Mouse (Mus musculus) layer of hippocampus, adult 8-10 months (tissue): Measurements from ENCODE around the gene Tas1r2. TPM values are rescaled to one million over a fixed set of nuclear protein-coding genes. Genes with fewer than 3 reads are reported as not detected.

Experiments
- DNase-seq, 2 experiments: peaks; one replicate each; pipeline ENCODE4 v3.0.0; 2022; ENCODE audit warnings: low spot score in 2 of 2
- total RNA-seq, 4 experiments: library from RNA; stranded (reverse); gene quantifications; 2 replicates each; pipeline ENCODE4 v1.2.4; 2022

The Tas1r2 gene
- total RNA-seq, result not detected

DNA sequence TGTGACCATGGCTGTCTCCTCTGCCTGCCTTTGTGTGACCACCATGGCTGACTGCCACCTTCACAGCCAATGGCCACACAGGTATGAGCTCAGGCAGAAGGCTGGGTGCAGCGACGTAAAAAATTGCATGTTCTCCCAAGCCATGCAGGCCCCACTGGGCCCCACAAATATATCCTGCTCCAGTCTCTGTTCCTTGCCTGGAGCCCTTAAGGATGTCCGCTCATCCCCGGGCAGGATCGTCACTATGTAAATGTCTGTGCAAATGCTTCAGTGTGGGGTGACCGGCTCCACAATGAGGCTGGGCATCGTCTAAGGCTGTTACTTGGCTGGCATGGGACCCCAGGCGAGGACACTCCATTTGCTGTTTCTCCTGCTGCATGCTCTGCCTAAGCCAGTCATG, at the start of gene Tas1r2:
Gene Tas1r2, plus strand, starts transcription at position 301 of the 400 bp plus-strand sequence.
- DNase-seq, result no peak

DNA sequence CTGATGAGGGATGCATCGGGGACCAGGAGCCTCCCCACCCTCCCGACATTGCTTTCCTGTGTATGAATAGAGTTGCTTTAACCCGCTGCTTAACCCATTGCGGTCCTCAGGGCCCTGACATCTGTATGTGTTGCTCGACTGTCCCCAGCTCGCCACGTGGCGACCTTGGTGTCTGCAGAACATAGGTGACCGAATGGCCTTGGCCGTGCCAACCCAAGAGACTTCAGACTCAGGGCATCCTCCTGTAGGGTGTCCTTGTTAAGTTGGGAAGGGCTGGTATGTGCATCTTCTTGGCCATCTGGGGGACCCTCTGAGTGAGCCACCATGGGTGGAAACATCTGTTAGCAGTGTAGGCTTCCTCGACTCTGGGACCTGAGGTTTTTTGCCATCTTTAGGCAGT, 48.1 kb upstream of the Tas1r2 start:
- DNase-seq, result no peak

DNA sequence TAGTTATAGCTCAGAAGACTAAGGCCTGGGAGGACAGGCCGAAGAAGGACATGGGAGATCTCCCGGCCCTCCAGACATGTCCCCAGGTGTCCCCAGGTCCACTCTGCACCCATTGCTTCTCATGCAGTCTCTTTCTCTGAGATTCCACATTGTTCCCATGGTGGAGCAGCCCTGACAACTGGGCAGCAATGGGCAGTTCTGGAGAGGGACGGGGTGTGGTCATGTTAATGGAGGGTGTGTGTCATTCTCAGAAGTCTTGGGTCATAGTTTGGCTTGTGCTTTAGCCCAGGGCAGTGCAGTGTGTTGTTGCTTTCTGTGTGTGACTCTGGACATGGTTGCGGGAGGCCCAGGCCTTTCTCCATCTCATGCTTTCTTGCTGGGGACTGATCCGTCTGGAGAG, 46.6 kb upstream of the Tas1r2 start:
- no peak for DNase-seq

DNA sequence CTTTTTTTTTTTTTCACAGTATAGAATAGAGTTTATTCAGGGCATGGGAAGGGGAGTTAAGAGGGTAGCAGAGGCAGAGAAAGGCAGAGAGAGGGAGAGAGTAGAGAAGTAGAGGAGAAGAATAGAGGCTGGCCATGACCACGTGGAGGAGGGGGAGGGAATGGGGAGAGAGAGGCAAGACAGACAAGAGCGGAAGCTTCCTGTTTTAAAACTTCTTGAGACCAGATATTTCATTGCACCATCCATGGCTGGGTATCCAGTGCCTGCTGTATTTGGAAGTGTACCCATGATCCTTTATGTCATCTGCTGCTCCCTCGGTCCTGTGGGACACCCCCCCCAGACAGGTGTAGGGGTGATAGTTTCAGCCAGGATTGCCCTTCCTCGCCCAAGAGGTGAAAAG, 44.4 kb upstream of the Tas1r2 start:
- no peak for DNase-seq

DNA sequence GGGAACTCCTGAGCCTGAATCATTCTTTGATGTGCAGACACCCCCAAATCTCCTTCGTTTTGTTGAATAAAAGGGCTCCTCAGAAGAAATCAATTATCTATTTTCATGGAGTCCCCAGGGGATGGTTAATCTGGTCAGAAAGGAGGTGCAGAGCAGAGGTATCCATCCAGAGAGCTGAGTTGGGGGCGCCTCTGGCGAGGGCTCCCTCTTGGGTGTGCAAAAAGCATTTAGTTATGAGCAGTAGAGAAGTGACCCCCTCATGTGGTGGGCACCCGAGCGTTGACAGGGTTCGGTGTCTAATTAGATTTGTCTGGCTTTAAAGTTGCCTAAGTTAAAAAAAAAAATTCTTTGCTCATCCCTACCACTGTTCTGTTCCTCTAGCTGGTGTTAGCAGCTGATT, 42.4 kb upstream of the Tas1r2 start:
- DNase-seq, result no peak

DNA sequence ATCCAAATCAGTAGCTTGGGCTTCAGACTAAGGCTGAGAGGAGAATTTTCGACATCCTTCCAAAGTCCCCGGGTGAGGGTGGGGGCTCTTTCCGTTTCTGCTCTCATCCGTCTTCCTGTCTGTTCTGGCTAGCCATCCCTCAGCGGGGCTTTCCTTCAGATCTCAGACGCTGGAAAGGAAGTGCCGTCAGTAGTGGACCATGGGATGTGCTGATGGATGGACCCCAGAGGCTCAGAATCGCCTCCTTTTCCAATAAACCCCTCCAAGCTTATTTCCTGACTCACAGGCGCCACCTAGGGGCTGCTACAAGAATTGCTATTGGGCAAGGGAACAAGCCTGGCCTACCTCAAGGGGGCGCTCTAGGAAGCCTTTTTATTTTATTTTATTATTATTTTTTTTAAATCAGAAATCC, 41.8 kb upstream of the Tas1r2 start:
- DNase-seq, result peak; percentile 46 to 75

DNA sequence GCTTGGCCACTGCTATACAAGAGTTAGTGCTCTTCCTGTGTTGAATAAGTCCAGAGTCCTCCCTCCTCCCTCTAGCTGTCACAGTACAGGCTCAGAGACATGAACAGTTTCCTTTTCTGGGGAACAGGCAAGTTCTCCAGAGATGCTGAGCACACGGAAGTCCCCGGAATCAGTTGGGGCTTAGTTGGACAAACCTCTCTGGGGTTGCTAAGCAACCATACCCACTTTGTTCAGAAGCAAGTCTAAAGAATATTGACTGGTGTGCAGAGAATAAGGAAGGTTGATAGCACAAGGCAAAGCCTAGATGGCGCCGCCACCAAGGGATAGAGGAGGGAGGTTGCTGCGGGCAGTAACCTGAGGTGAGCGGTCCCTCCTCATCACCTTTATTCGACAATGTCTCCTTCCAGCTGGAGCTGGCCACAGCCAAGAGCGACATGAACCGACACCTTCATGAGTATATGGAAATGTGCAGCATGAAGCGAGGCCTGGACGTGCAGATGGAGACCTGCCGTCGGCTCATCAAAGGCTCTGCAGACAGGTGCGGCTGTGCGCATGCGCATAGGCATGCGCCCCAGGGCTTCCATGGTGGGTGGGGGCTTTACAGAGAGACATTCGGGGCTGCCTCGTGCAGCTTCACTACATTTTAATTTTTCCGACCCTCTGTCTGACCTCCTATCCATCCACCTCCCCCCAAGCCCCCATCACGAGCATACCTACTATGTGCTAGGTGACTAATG, 38.6 kb upstream of the Tas1r2 start:
- no peak for DNase-seq

DNA sequence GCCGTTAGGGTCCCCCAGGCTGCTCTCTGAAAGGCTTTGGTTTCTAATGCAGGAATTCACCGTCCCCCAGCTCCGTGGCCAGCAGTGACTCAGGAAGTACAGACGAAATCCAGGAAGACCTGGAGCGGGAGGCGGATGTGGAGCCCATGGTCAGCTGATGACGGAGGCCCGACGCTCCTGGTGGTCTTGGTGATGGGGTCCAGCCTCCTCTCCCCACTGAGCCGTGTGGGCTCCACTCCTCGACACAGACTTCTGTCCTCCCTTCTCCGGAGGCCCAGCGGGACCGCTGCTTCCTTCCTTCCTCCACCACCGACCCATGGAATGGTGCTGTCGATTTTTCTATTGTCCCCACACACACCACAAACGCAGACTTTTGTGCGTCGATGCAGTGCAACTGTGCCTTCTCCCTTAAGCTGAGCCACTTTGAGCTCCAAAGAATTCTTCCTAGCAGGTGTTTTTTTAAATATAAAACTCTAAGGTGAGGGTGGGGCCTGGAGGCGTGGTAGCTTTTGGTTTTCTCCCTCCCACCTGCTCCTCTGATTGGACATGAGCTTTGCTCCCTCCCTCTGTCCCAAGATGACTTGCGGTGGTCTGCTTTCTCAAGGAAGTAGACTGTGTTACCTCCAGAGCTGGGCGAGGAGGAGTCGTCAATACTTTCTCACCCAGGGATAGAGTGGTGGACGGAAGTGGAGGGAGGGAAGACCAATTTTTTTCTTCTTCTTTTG, 36.9 kb upstream of the Tas1r2 start:
- no peak for DNase-seq

DNA sequence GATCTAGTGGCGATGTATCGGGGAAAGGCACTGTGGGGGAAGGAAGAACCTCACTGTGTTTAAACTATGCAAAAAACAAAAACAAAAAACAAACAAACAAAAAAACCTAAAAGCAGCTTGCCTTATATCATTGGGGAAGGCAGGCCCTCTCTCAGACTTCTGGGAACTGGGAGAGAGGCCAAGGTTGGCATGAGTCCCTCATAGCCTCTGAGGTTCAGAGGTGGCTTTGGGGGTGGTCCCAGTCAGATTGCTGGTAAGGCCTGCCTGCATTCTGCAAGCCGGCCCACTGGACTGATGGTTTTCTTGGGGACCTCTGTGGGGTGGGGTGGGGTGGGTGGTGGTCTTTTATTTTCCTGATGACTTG, 36.4 kb upstream of the Tas1r2 start:
- DNase-seq, result no peak

DNA sequence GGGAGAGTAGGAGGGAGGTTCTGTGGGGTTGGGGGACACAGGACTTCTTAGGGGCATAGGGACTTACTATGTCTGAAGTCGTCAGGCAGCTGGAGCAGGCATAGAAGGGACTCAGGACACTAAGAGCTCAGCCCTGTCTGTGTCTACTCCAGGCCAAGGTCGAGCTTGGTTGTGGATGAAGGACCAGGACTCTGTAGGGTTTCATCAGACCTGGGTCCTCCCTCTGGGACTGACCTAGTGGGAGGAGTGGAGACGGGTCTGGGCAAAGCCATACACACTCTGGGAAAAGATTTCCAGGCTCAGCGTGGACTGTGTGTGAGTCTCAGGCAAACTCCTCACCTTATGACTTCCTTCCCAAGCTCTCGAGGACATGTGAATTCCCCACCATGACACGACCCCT, 33.6 kb upstream of the Tas1r2 start:
- DNase-seq, result no peak

DNA sequence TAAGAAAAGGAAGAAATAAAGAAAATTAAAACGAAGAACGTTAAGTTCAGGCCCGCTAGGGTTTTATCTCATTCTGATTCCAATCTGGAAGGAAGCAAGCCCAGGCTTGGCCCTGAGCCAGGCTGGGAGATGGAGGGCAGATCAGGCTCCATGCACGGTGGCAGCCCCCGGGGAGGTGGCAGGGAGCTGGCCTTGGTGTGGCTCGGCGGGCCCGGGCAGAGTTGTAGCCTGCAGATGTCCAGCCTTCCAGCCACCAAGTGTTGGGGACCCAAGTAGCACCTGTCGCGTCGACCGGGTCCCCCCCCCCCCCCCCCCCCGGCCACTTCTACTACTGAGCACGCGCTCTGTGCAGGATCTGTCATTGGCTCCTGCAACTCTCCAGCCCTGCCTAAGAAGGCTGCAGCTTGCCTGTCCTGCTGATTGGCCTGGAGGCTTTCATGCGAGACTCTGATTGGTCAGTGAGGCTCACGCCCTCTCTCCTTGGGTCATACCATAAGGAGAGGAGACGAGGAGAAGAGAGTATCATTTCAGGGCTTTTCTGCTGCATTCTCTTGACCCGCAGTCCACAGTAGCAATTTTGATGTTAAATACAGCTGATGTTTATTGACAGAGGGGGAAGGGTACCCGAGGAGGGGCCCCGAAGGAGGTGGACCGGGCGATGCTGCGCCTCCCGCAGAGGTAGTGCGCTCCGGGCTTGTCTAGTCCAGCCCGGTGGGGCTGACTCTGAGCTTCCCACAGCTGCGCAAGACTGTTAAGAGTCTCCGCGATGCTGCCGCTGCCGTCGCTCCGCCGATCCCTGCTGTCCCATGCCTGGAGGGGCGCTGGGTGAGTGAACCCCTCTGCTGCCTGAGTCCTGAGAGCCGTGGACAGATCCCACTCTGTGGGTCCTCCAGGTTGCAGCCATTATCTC, 30.7 kb upstream of the Tas1r2 start, which contains the start of gene Aldh4a1:
Gene Aldh4a1, plus strand, starts transcription at position 494 of the 910 bp plus-strand sequence.
- DNase-seq, result peak; percentile 93 to 97

DNA sequence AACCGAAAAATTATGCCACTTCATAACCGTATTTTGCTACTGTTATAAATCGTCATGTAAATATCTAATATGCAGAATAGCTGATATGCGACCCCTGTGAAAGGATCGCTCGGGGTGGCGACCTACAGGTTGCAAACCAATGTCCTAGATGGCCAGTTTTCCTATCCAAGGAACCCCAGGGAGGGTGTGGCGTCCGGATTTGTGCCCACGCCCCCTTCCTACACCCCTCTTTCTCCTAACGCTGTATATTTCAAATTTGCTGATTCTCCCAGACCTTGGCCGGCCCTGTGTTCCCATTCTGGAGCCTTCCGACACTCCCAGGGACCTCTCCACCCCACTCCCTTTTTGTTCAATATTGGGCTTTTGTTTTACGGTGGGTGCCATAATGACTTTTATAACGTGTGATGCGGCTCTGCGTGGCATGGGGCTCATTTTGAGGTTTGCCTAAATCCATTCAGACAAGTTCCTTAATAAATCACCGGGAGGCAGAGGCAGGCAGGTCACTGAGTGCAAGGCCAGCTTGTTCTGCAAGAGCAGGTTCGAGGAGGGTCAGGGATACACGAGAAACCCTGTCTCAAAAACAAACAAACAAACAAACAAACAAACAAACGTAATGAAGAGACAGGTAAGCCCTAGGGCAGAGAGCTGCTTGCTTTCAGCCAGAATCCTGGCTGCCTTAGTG, 29.8 kb upstream of the Tas1r2 start:
- DNase-seq, result no peak

DNA sequence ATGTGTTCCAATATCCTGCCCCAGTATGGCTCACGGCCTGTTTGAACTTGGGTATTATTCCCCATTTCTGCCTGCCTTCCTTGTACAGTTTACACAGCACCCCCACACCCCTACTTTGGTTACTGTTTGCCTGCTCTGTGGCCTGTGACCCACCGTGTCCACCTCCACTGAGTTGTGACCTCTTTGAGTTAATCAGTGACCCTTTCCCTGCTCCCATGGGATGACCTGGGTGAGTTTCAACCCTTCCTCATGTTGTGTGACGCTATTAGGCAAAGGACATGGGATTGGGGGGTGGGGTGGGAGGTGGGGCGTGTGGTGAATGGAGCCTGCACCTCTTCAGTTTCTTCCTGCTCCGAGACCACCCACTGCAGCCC, 29.2 kb upstream of the Tas1r2 start:
- DNase-seq, result no peak

DNA sequence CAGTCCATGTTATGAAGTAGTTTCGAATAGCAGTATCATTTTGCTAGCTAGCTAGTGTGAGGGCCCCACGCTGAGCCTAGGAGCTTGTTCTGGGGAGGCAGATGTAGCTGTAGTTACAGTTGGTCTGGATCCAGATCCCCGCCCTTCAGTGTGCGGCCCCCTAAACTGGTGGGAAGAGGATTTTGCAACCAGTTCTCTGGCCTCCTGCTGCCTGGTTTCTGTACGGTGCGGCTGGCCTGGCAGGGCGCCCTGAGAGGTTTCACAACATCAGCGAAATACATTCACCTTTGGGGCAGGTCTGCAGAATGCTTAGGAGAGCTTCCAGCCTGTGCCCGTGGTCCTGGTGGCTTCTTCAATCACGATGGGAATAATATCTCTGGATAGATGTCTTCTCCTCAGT, 28.6 kb upstream of the Tas1r2 start:
- DNase-seq, result peak in 1 of 2 experiments; percentile 29

DNA sequence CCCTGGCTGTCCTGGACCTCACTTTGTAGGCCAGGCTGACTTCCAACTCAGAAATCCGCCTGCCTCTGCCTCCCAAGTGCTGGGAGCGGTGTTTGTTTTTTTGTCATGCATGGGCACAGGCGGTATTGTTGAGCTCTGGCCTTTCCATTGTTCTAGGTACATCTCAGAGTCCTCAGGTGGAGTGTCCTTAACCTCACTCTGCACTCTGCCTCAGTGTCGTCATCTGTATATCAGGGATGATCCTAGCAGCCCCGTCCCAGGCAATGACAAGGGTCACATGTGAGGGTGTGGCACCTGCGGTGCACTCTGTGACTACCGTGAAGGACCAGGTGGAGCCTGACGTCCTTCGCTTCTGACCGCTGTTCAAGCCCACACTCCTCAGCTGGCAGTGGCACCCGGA, 26.0 kb upstream of the Tas1r2 start:
- no peak for DNase-seq

DNA sequence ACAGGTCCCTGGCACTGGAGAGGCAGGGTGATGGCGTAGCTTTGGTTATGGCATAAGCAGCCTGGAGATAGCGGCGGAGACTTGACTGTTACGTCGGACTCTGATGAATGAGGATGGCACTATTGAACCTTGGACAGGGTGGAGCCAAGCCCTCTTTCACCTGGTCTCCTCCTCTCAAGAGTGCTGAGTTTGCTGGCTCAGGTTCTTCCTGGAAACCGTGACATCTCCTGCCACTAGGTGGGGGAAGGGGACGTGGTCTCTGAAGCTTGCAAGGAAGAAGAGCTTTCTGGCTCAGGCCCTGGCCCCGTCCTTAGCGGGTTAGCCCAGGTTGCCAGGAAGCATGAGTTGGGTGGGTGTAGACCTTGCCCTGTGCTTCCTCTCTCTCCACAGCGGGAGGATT, 23.2 kb upstream of the Tas1r2 start:
- DNase-seq, result no peak

DNA sequence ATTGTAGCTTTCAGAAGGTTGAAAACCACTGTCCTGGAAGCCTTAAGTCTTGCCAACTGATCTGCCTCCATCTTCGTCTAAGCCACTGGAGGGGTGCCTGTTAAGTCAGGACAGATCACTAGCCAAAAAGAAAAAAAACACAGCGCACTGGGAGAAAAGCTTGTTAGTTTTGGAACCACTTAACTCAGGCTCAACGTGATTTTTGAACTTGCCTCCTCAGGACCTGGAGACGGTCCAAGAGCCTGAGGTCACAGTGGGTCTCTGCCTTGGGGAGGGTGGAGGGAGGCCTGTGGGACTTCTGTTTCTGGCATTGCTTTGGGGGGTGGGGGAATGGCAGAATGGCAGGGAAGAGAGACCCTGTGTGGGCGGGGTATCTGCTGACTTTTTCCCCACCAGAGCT, 22.2 kb upstream of the Tas1r2 start:
- no peak for DNase-seq

DNA sequence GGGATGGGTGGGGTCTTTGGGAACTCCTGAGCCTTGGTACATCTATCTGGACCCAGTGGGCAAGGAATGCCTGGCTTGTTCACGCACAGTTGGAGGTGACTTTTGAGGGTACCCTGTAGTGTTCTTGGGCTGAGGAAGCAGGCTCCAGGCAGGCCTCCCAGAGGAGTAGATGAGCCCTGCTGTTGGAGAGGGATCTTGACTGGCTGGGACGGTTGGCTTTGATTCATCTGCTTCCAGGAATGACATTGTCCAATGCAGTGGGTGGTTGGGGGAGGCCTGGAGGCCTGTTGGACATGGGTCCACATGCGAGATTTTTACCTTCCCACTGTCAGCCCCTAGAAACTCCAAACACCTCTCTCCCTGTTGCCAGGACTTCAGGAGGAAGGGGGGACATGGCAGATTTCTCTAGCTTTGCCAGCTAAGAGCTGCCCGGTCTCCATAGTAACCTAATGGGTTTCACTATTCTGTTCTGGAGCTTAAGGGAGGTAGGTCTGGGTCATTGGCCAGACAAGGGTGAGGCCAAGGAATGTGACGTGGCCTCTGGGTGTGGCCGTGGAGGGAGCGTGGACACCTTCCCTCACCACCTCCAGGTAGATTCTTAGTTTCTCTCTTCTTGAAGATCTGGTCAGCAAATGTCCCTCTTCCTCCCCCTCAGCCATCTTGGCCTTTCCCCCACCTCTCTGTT, 21.6 kb upstream of the Tas1r2 start:
- DNase-seq, result no peak

DNA sequence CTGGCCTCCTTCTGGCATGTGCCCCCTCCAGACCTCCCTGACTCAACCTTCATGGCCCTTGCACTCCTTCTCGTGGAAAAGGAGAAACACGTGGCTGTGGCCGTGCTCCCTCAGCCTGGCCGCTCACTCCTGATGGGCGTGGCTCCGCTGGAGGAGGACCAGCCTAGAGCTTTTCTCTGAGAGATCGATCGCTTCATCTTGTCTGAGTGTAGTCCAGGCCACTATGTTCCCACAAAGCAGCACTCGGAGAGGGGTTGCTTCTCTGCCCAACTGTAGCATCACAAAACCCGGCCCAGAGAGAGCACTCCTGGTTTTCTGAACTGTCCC, 21.1 kb upstream of the Tas1r2 start:
- DNase-seq, result no peak

DNA sequence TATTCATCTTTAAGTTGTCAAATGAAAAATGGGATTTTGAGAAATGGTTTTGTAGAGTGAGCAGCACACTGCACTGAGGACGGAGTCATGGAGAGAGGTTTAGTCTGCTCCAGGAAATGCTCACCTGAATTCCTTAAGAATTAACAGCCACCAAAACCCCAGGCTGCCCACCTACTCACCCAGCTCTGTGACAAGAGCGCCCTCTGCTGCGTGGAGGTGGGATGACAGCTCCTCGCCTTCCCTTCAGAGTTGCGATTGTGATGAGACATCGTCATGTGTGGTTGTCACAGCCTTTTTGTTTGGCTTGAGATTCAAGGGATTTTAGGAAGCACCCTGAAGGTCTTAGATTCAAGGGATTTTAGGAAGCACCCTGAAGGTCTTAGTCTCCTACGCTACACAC, 17.0 kb upstream of the Tas1r2 start:
- peak in 1 of 2 experiments; percentile 79 for DNase-seq

DNA sequence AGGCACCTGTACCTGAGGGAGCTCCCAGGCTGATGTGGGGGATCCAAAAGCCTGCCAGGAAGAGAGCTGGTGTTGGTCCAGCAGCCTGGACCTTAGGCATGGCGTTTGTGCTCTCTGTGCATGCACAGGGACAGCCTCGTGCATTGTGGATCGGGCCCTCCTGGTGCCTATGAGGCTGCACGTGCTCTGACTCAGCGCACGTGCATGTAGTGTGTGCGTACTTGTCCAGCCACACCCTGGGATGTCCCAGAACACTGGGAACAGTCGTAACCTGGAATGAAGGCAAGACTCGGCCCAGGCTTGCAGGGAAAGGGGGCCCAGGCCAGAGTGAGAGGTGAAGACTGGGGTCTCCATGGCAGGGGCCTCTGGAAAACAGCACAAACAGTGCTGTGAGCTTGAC, 15.5 kb upstream of the Tas1r2 start:
- DNase-seq, result no peak
